Mouse (Mus musculus) forebrain, postnatal 0 days (tissue): ENCODE results near the gene Ski. TPM values are rescaled to one million over a fixed set of nuclear protein-coding genes. Genes with fewer than 3 reads are reported as not detected.

ENCODE experiments used
- ATAC-seq: fragments of 200-750 bp; cut with Nextera tagmentation; 2 replicates; pipeline ENCODE4 v1.8.0; 2017; ENCODE audit warnings: mild to moderate bottlenecking, moderate library complexity
- DNase-seq: peaks from one replicate; pipeline ENCODE4 v3.0.0-alpha.2; 2015
- H3K27ac ChIP-seq: fragments of 300-500 bp; sonication (generic); 2 replicates; pipeline ENCODE4 v1.5.1; 2014; ENCODE audit warnings: low read depth, mild to moderate bottlenecking, antibody characterized with exemption, low read length, moderate library complexity, mixed read lengths
- H3K27me3 ChIP-seq: fragments of 300-500 bp; sonication (generic); 2 replicates; pipeline ENCODE4 v1.6.1; 2014; ENCODE audit warnings: mild to moderate bottlenecking, low read length, mixed read lengths; ENCODE audit not compliant: insufficient read depth
- H3K36me3 ChIP-seq: fragments of 300-500 bp; sonication (generic); 2 replicates; pipeline ENCODE4 v1.6.1; 2014; ENCODE audit warnings: mild to moderate bottlenecking, moderate library complexity; ENCODE audit not compliant: insufficient read depth
- H3K4me1 ChIP-seq: fragments of 300-500 bp; sonication (generic); 2 replicates; pipeline ENCODE4 v1.6.1; 2014; ENCODE audit warnings: antibody characterized with exemption; ENCODE audit not compliant: insufficient read depth
- H3K4me2 ChIP-seq: fragments of 300-500 bp; sonication (generic); 2 replicates; pipeline ENCODE4 v1.6.1; 2014; ENCODE audit warnings: low read depth, mild to moderate bottlenecking, moderate library complexity
- H3K4me3 ChIP-seq: fragments of 300-500 bp; sonication (generic); 2 replicates; pipeline ENCODE4 v1.5.1; 2014; ENCODE audit warnings: low read depth, low read length, mixed read lengths
- H3K9ac ChIP-seq: fragments of 300-500 bp; sonication (generic); 2 replicates; pipeline ENCODE4 v1.6.1; 2014; ENCODE audit warnings: mild to moderate bottlenecking
- H3K9me3 ChIP-seq: fragments of 300-500 bp; sonication (generic); 2 replicates; pipeline ENCODE4 v1.6.1; 2016; ENCODE audit warnings: low read length
- CTCF ChIP-seq: sonication (generic); IDR thresholded peaks from 2 replicates; pipeline ENCODE4 v1.5.1; 2016; ENCODE audit warnings: antibody characterized with exemption, control low read depth, low read depth
- WGBS: fragments of 180-500 bp; shearing (Covaris S2); extraction: QIAGEN DNeasy Blood & Tissue Kit; methylation state at CpG from one replicate; pipeline ENCODE4 v1.1.7; 2014; 5-methylcytosine and 5-hydroxymethylcytosine counted together
- polyA plus RNA-seq: library from polyadenylated mRNA; unstranded; fragments of >200 nt; fragmentation: Nextera tagmentation; extraction: Ambion mirVana; gene quantifications from 2 replicates; pipeline ENCODE4 v1.2.1, GENCODE M21; 2015
- total RNA-seq: library from RNA; depleted of rRNA; stranded (reverse); fragments of >200 nt; gene quantifications from 2 replicates; pipeline ENCODE4 v1.2.3, GENCODE M21; 2014

The Ski gene
- total and polyA plus RNA-seq, 2 experiments from 2014 or later, result 12.2 to 68.7 TPM

- no peak for DNase-seq
Observed at GRCm38 (mm10) chr4:155218104-155218732, 4.2 kb downstream of the Ski start.

GRCm38 (mm10) chr4:155217241-155218103 lies 4.9 kb downstream of the Ski start:
- Histone ChIP-seq H3K4me2 (peak overlapping the region; percentile 97), H3K9ac (no peak overlapping the region), H3K27me3 (no peaks in the 10 kb centered on the region), H3K9me3 (no peaks in the 10 kb centered on the region), H3K36me3 (no peaks in the 10 kb centered on the region), H3K4me3 (no peak overlapping the region), H3K27ac (no peak overlapping the region), H3K4me1 (peaks cover 59% of the 10 kb centered on the region)
- no peak for TF ChIP-seq CTCF
- no peak for ATAC-seq
- no peak for DNase-seq
- 73% methylated on average over 12 of the region's 12 CpGs for WGBS

More at GRCm38 (mm10) chr4:155218104-155218732, 4.2 kb downstream of the Ski start:
- WGBS, result 81% methylated on average over 9 of the region's 9 CpGs
- ATAC-seq, result no peak
- Histone ChIP-seq H3K9ac (no peak overlapping the region), H3K4me3 (no peak overlapping the region), H3K27ac (no peak overlapping the region), H3K27me3 (no peaks in the 10 kb centered on the region), H3K36me3 (no peaks in the 10 kb centered on the region), H3K4me1 (peaks cover 54% of the 10 kb centered on the region), H3K9me3 (no peaks in the 10 kb centered on the region), H3K4me2 (peak overlapping the region; percentile 97)
- no peak for TF ChIP-seq CTCF

DNA sequence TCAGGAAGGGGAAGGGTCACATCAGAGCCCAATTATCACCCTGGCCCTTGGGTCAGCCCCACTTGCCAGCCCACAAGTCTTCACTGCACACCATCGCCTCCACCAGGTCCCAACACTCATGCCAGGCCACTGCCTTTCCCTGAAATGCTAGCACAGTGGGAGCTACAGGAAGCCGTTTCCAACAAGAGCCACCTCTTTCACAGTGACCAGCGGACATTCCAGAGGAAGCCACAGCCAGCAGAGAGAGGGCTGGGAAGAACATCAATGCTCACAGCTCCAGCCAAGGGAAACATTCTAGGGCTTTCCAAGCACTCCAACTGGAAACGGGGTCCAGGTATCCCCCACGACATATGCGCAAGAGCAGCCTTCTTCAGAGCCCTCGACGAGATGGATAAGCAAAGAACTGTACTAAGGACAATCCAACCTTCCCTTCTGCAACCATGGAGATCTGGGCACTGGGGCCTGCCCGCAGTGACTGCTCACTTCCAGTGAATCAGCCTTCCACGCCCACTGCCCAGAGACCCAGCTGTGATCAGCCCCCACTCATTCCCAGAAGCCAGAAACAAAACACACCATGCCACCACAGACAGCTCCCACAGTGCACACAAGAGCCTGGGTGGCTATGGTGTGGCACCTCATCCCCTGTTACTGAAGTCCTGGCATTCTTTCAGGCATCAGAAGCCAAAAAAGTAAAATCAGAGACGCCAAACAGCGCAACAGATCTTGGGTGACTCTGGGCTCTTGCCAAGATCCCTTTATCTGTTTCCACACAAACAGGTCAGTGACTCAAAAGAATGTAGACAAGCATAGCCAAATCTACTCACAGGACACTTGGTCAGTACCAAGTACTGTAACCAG lies 6.4 kb downstream of the Ski start:
- ATAC-seq (no peak), DNase-seq (peak; percentile 15)
- Histone ChIP-seq H3K4me1 (peaks cover 59% of the 10 kb centered on the region), H3K9ac (no peak overlapping the region), H3K4me3 (no peak overlapping the region), H3K27me3 (no peaks in the 10 kb centered on the region), H3K9me3 (no peaks in the 10 kb centered on the region), H3K27ac (0 out of 2 replicates have a peak overlapping the region, but pooled peaks have one; percentile 21), H3K4me2 (peak overlapping the region; percentile 27), H3K36me3 (no peaks in the 10 kb centered on the region)
- WGBS, result 39% methylated on average over 12 of the region's 12 CpGs
- no peak; the same call in 1 of the 2 replicates for TF ChIP-seq CTCF

DNA sequence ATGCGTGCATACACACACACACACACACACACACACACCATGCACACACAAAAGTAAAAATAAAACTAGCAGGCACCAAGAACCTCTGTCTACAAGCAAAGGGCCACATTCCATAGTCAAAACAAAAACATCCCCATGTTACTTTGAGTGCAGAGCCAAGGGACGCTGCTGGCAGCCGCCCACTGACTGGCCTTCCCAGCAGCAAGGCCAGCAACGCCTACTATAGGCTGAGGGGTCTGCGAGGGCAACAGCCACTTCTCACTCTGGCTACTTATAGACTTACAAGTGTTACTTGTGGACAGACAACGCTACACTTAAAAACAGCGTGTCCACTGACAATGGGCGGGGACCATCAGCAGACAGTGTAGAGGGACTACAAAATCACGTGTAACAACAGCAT lies 7.2 kb downstream of the Ski start:
- Histone ChIP-seq H3K36me3 (no peaks in the 10 kb centered on the region), H3K27me3 (no peaks in the 10 kb centered on the region), H3K4me3 (no peak overlapping the region), H3K9me3 (no peaks in the 10 kb centered on the region), H3K9ac (no peak overlapping the region), H3K4me2 (peak overlapping the region; percentile 27), H3K27ac (no peak overlapping the region), H3K4me1 (peaks cover 59% of the 10 kb centered on the region)
- no peak for TF ChIP-seq CTCF
- ATAC-seq, result no peak
- DNase-seq, result no peak
- WGBS, result 60% methylated on average over 9 of the region's 9 CpGs

- Histone ChIP-seq H3K27me3 (no peaks in the 10 kb centered on the region), H3K9me3 (no peaks in the 10 kb centered on the region), H3K36me3 (no peaks in the 10 kb centered on the region), H3K9ac (no peak overlapping the region), H3K4me2 (peak overlapping the region; percentile 27), H3K4me1 (peaks cover 55% of the 10 kb centered on the region), H3K27ac (no peak overlapping the region), H3K4me3 (no peak overlapping the region)
- ATAC-seq (no peak), DNase-seq (no peak)
- no peak for TF ChIP-seq CTCF
- 64% methylated on average over 10 of the region's 10 CpGs for WGBS
Observed at GRCm38 (mm10) chr4:155214793-155215192, 7.6 kb downstream of the Ski start.

DNA sequence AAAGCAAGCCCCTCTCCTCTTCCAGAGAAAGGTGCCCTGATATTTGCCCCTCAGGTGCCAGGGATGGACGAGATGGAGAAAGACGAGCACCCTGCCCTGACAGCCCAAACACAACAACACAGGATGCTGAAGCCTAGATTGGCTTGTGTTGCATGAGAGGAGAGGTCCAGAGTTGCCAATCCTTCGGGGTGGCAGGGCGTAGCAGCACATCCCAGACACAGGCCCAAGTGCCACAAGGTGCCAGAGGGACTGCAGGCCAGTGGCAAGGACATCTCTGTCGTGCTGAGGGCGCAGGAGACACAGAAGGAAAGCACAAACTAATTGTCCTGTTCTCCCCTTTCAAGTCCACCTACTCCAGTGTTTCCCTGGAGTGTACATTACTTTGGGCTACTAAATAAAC lies 8.2 kb downstream of the Ski start:
- Histone ChIP-seq H3K36me3 (no peaks in the 10 kb centered on the region), H3K27me3 (no peaks in the 10 kb centered on the region), H3K4me1 (peaks cover 49% of the 10 kb centered on the region), H3K4me2 (peak overlapping the region; percentile 27), H3K9me3 (no peaks in the 10 kb centered on the region), H3K4me3 (no peak overlapping the region), H3K9ac (no peak overlapping the region), H3K27ac (no peak overlapping the region)
- no peak for TF ChIP-seq CTCF
- 43% methylated on average over 6 of the region's 6 CpGs for WGBS
- DNase-seq (no peak), ATAC-seq (no peak)
